Mouse (Mus musculus) frontal cortex, postnatal 14 days (tissue): ENCODE measurements around the gene Olfr380.

ENCODE experiments used
- DNase-seq, 2 experiments: peaks; one replicate each; pipeline ENCODE4 v3.0.0; 2022; ENCODE audit warnings: low spot score in 2 of 2

Gene Olfr380

DNA sequence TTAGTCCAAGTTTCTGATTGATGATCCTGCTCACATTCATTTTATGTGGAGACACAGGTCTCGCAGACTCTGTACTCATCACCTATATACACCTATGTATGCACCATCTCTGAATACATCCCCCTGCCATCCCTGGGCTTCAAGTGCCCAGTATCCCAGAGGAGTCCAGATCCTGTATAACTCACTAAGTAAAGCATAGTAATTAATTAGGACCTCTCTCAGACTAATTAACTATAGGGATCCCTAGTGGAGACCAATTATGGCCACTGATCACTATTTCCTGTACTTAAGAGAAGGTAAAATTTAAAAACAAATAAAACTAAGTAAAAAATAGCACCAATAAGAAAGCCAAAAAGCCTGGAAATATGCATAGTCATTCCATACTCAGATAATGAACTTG lies at the start of gene Olfr380:
Gene Olfr380 (minus strand): TSS at position 101 of the 400 bp plus-strand sequence.
- no peak for DNase-seq

DNA sequence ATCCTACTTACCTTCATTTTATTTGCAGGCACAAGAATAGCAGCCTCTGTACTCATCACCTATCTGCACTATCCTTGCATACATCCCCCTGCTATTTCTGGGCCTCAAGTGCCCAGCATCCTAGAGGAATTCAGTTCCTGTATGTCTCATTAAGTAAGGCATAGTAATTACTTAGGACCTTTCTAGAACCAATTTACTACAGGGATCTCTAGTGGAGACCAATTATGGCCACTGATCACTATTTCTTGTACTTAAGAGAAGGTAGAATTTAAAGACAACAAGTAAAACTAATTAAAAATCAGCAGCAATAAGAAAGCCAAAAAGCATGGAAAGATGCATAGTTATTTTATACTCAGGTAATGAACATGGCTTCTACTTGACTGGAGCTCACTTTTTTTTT lies 34.2 kb upstream of the Olfr380 start, which contains the start of gene Olfr381:
Gene Olfr381 (minus strand): TSS at position 101 of the 400 bp plus-strand sequence.
- no peak for DNase-seq

DNA sequence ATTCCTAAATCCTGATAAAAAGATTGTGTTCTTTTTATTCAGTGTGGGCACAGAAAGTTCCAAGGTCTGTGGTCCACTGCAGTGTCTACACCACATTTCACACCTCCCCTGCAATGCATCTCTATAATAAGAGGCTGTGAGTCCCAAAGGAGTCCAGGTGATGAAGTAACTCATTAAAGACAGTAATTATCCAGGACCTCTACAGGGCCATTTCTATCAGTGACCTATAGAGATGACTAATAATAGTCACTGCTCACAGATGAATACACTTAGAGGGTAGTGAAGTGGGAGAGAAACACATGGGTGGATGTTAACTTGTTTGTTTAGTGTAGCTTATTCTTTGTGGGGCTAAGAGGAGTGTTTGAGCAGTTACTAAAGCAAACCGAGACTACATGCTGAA lies 28.9 kb downstream of the Olfr380 start, which contains the start of gene Olfr378:
Gene Olfr378 (minus strand): TSS at position 101 of the 400 bp plus-strand sequence.
- DNase-seq = no peak
